Mouse (Mus musculus) liver, postnatal 0 days (tissue): ENCODE results near the gene 4921504E06Rik. TPM values are rescaled to one million over a fixed set of nuclear protein-coding genes. Genes with fewer than 3 reads are reported as not detected.

Experiments
- ATAC-seq: fragments of 200-750 bp; cut with Nextera tagmentation; 2 replicates; pipeline ENCODE4 v1.8.0; 2017; ENCODE audit warnings: mild to moderate bottlenecking, moderate library complexity
- DNase-seq: peaks from one replicate; pipeline ENCODE4 v3.0.0-alpha.2; 2016
- H3K27ac ChIP-seq: fragments of 300-500 bp; sonication (generic); 2 replicates; pipeline ENCODE4 v1.5.1; 2014; ENCODE audit warnings: antibody characterized with exemption, moderate library complexity, mild to moderate bottlenecking, low read depth
- H3K27me3 ChIP-seq: fragments of 300-500 bp; sonication (generic); 2 replicates; pipeline ENCODE4 v1.6.1; 2014; ENCODE audit warnings: low read length, control low read depth, mixed read lengths; ENCODE audit not compliant: insufficient read depth
- H3K36me3 ChIP-seq: fragments of 300-500 bp; sonication (generic); replicated peaks from 2 replicates; pipeline ENCODE4 v1.6.1; 2014; ENCODE audit warnings: mild to moderate bottlenecking, control low read depth, low read length, moderate library complexity, mixed read lengths; ENCODE audit not compliant: insufficient read depth
- H3K4me1 ChIP-seq: fragments of 300-500 bp; sonication (generic); 2 replicates; pipeline ENCODE4 v1.6.1; 2014; ENCODE audit warnings: antibody characterized with exemption, mild to moderate bottlenecking, control low read depth; ENCODE audit not compliant: insufficient read depth
- H3K4me2 ChIP-seq: fragments of 300-500 bp; sonication (generic); 2 replicates; pipeline ENCODE4 v1.6.1; 2014; ENCODE audit warnings: low read depth, mild to moderate bottlenecking, low read length, moderate library complexity, mixed read lengths
- H3K4me3 ChIP-seq: fragments of 300-500 bp; sonication (generic); 2 replicates; pipeline ENCODE4 v1.5.1; 2014; ENCODE audit warnings: low read depth, low read length
- H3K9ac ChIP-seq: fragments of 300-500 bp; sonication (generic); replicated peaks from 2 replicates; pipeline ENCODE4 v1.6.1; 2014; ENCODE audit warnings: mild to moderate bottlenecking, moderate library complexity
- H3K9me3 ChIP-seq: fragments of 300-500 bp; sonication (generic); 2 replicates; pipeline ENCODE4 v1.6.1; 2016; ENCODE audit warnings: mild to moderate bottlenecking, control low read depth, low read length, mixed read lengths
- CTCF ChIP-seq: sonication (generic); IDR thresholded peaks from 2 replicates; pipeline ENCODE4 v1.5.1; 2016; ENCODE audit warnings: antibody characterized with exemption, low read depth
- EP300 ChIP-seq: IDR thresholded peaks from 2 replicates; pipeline ENCODE4 v1.6.1; 2016; ENCODE audit warnings: antibody characterized with exemption, low read depth, mild to moderate bottlenecking
- WGBS: fragments of 180-500 bp; shearing (Covaris S2); extraction: QIAGEN DNeasy Blood & Tissue Kit; methylation state at CpG from one replicate; pipeline ENCODE4 v1.1.7; 2014; ENCODE audit not compliant: insufficient replicate concordance; 5-methylcytosine and 5-hydroxymethylcytosine counted together
- polyA plus RNA-seq: library from polyadenylated mRNA; unstranded; fragments of >200 nt; fragmentation: Nextera tagmentation; extraction: Ambion mirVana; gene quantifications from 2 replicates; pipeline ENCODE4 v1.2.1, GENCODE M21; 2015

Gene 4921504E06Rik
- polyA plus RNA-seq, 1 experiment from 2014 or later = not detected

DNA sequence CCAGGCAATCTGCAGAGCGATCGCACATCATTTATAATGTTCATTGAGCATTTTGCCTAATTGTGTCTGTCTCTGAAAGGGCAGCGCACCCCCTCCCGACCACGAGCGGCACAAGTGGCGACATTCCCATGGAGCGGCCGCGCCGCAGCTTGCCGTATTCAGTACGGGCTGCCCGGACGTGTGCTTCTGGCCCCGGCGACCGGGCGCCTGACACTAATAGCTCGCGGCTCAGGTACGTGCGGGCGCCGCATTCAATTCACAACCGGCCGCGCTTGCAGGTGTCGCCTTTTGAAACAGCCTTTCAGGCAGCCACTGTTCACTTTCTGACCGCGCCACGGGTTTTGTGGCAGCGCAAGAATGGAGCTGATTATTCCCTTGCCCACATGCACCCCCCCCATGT is 123.0 kb downstream of the 4921504E06Rik start:
- no peak overlapping the region for H3K4me2 ChIP-seq
- H3K36me3 ChIP-seq = no peaks in the 10 kb centered on the region
- WGBS = 3% methylated on average over 33 of the region's 33 CpGs
- no peak overlapping the region for H3K9ac ChIP-seq
- TF ChIP-seq EP300 = no peak
- TF ChIP-seq CTCF = no peak
- no peaks in the 10 kb centered on the region for H3K9me3 ChIP-seq
- H3K4me1 ChIP-seq = no peaks in the 10 kb centered on the region
- no peak overlapping the region for H3K27ac ChIP-seq
- no peak for ATAC-seq
- no peak overlapping the region for H3K4me3 ChIP-seq
- peaks cover 43% of the 10 kb centered on the region for H3K27me3 ChIP-seq
- DNase-seq = no peak

- Histone ChIP-seq H3K4me2 (no peak overlapping the region), H3K27me3 (peaks cover 42% of the 10 kb centered on the region), H3K4me3 (no peak overlapping the region), H3K27ac (no peak overlapping the region), H3K9me3 (no peaks in the 10 kb centered on the region), H3K4me1 (no peaks in the 10 kb centered on the region), H3K36me3 (no peaks in the 10 kb centered on the region), H3K9ac (no peak overlapping the region)
- 8% methylated on average over 31 of the region's 31 CpGs for WGBS
- DNase-seq = no peak
- no peak for ATAC-seq
- TF ChIP-seq CTCF = no peak
- TF ChIP-seq EP300 = no peak
Measured at GRCm38 (mm10) chr2:19429691-19430690, 123.7 kb downstream of the 4921504E06Rik start.

DNA sequence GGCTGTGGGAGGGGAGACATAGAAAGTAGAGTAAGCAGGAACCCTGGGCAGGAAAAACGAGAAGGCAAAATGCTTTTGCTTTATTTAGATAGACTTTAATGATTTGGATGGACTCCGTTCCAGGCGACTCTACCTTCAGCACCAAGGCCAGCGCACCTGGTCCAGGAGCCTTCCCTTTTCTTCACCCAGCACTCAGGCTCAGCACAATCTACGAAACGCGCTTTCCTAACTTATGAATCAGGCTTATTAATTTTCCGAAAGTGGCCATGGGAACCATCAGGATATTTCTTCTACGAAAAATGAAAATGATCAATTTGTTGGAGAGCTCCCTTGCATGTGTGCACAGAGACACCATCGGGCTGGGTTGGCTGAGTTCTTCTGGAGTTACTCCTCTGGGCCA is 124.7 kb downstream of the 4921504E06Rik start:
- DNase-seq (peak; percentile 69), ATAC-seq (no peak)
- Histone ChIP-seq H3K9ac (no peak overlapping the region), H3K27ac (no peak overlapping the region), H3K4me1 (no peaks in the 10 kb centered on the region), H3K27me3 (peaks cover 42% of the 10 kb centered on the region), H3K9me3 (no peaks in the 10 kb centered on the region), H3K4me3 (no peak overlapping the region), H3K36me3 (no peaks in the 10 kb centered on the region), H3K4me2 (no peak overlapping the region)
- WGBS = 8% methylated on average over 10 of the region's 10 CpGs
- TF ChIP-seq EP300 (no peak), CTCF (no peak)

GRCm38 (mm10) chr2:19423086-19423485 is 130.6 kb downstream of the 4921504E06Rik start:
- TF ChIP-seq EP300 (no peak), CTCF (no peak)
- Histone ChIP-seq H3K27me3 (no peaks in the 10 kb centered on the region), H3K9me3 (no peaks in the 10 kb centered on the region), H3K27ac (no peak overlapping the region), H3K36me3 (no peaks in the 10 kb centered on the region), H3K4me3 (no peak overlapping the region), H3K9ac (no peak overlapping the region), H3K4me1 (no peaks in the 10 kb centered on the region), H3K4me2 (no peak overlapping the region)
- ATAC-seq (no peak), DNase-seq (no peak)
- WGBS = 73% methylated on average over 6 of the region's 6 CpGs

GRCm38 (mm10) chr2:19422226-19422625 is 131.5 kb downstream of the 4921504E06Rik start:
- TF ChIP-seq EP300 = no peak
- TF ChIP-seq CTCF = no peak
- H3K4me1 ChIP-seq = no peaks in the 10 kb centered on the region
- ATAC-seq = no peak
- H3K9ac ChIP-seq = no peak overlapping the region
- no peaks in the 10 kb centered on the region for H3K9me3 ChIP-seq
- no peak overlapping the region for H3K4me3 ChIP-seq
- no peak overlapping the region for H3K4me2 ChIP-seq
- DNase-seq = no peak
- no peak overlapping the region for H3K27ac ChIP-seq
- no peaks in the 10 kb centered on the region for H3K27me3 ChIP-seq
- H3K36me3 ChIP-seq = no peaks in the 10 kb centered on the region

DNA sequence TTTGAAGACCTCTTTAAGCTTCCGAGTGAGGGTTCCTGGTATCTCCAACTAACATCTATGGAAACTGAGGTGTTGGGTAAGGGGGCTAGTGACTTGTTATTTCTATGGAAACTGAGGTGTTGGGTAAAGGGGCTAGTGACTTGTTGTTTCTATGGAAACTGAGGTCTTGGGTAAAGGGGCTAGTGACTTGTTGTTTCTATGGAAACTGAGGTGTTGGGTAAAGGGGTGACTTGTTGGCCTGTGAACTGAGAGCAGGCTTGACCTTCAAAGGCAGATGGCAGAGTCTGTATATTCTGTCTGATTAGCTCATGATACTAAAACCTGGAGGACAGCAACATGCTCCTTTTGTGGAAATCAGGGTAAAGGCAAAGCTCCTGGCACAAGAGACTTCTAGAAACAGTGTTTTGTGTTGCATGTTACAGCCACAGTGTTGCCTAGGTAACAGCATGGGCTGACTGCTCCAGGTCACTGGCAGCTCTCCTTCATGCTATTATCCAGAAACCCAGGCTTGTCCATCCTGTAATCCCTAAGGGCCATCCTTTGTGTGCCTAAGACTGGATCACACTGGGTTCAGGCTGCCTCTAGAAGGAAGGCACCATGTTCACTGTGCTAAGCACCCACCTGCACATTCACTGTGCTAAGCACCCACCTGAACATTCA is 133.9 kb downstream of the 4921504E06Rik start:
- TF ChIP-seq CTCF (no peak), EP300 (no peak)
- no peak for ATAC-seq
- WGBS = 52% methylated on average over 1 of the region's 1 CpGs

More for the DNA sequence above, 133.9 kb downstream of the 4921504E06Rik start:
- no peak overlapping the region for H3K9ac ChIP-seq
- no peak overlapping the region for H3K4me3 ChIP-seq
- H3K9me3 ChIP-seq = no peaks in the 10 kb centered on the region
- no peaks in the 10 kb centered on the region for H3K36me3 ChIP-seq
- no peaks in the 10 kb centered on the region for H3K4me1 ChIP-seq
- H3K4me2 ChIP-seq = no peak overlapping the region
- H3K27ac ChIP-seq = no peak overlapping the region
- DNase-seq = no peak
- no peaks in the 10 kb centered on the region for H3K27me3 ChIP-seq
